Comparison of ENCODE assay signal across 19 mouse cellular contexts in genomic region chr16:35701823-35702222, GRCm38 (mm10).
DNase-seq lines count a peak whose midpoint lies in the region; ATAC-seq and TF ChIP-seq lines count a peak whose summit lies in the region.
"Had no signal": no experiment of that assay in that cellular context is flagged by ENCODE, and none has a peak within 500 bp of the region (broad histone marks: within the 10 kb centered on the region; RNA-seq: fewer than 3 reads in every experiment).

No protein-coding gene starts in this region.

- DNase-seq in testis, postnatal 14 days (ENCODE audit: low spot score), result no peak
- peak; percentile 24 for DNase-seq in layer of hippocampus, adult 9-11 months
- DNase-seq in left cerebral cortex, postnatal 36 days (ENCODE audit: low spot score in 2 of 2), result peak; percentile 39 to 43
- no peak for DNase-seq in thymus, postnatal 10 days (ENCODE audit: low spot score in 2 of 2)
- no peak for DNase-seq in lung, postnatal 0 days (ENCODE audit: low spot score)
- DNase-seq in kidney, postnatal 14 days, result no peak
- DNase-seq: cerebellum, postnatal 14 days; gastrocnemius, postnatal 25 days; heart, postnatal 14 days; kidney, adult 9 months; thymus, postnatal 14 days had no signal

- H3K27ac ChIP-seq in testis, adult 2 months (ENCODE audit: control insufficient read depth, insufficient read depth, low read depth, low read length), result no peak overlapping the region
- no peak overlapping the region for H3K27ac ChIP-seq in lung, postnatal 0 days (ENCODE audit: low read length)
- H3K27ac ChIP-seq: heart, embryonic 10.5 days; hindbrain, embryonic 13.5 days; limb, embryonic 13.5 days; liver, embryonic 14.5 days; neural tube, embryonic 12.5 days had no signal

- H3K9ac ChIP-seq in lung, postnatal 0 days (replicated peaks; ENCODE audit: low read depth), result no peak overlapping the region
- H3K9ac ChIP-seq: hindbrain, embryonic 13.5 days; limb, embryonic 13.5 days; liver, embryonic 14.5 days; neural tube, embryonic 12.5 days had no signal

- intact Hi-C loops in left cerebral cortex, postnatal 36 days (cut with DNase I), result no loop called here

- H3K4me2 ChIP-seq in lung, postnatal 0 days (replicated peaks; ENCODE audit: low read depth, low read length), result no peak overlapping the region
- H3K4me2 ChIP-seq: hindbrain, embryonic 13.5 days; limb, embryonic 13.5 days; neural tube, embryonic 12.5 days had no signal

- TF ChIP-seq CTCF in testis, adult 2 months (IDR thresholded peaks at IDR 0.05; ENCODE audit: control insufficient read depth, insufficient read depth, insufficient replicate concordance, low read depth, low read length), result no peak
- TF ChIP-seq CTCF in lung, postnatal 0 days (IDR thresholded peaks at IDR 0.05), result no peak

- WGBS in lung, postnatal 0 days, result 58% methylated on average over 11 of the region's 11 CpGs

- H3K27me3 ChIP-seq in testis, adult 2 months (ENCODE audit: control insufficient read depth, insufficient read depth, low read length), result no peaks in the 10 kb centered on the region
- no peaks in the 10 kb centered on the region for H3K27me3 ChIP-seq in lung, postnatal 0 days (replicated peaks; ENCODE audit: insufficient read depth, low read length)
- H3K27me3 ChIP-seq: hindbrain, embryonic 13.5 days; limb, embryonic 13.5 days; neural tube, embryonic 12.5 days had no signal

- no peaks in the 10 kb centered on the region for H3K4me1 ChIP-seq in testis, adult 2 months (ENCODE audit: control insufficient read depth, insufficient read depth, low read length)
- no peaks in the 10 kb centered on the region for H3K4me1 ChIP-seq in lung, postnatal 0 days (ENCODE audit: insufficient read depth, low read depth, low read length)
- H3K4me1 ChIP-seq: heart, embryonic 10.5 days had no signal

- H3K4me3 ChIP-seq in testis, adult 2 months (ENCODE audit: control insufficient read depth, low read depth, low read length), result peak overlapping the region; percentile 78; the same call in 1 of the 2 replicates
- H3K4me3 ChIP-seq in lung, postnatal 0 days (ENCODE audit: low read depth, low read length), result no peak overlapping the region
- H3K4me3 ChIP-seq: heart, embryonic 10.5 days; hindbrain, embryonic 13.5 days; limb, embryonic 13.5 days; neural tube, embryonic 12.5 days had no signal

- H3K36me3 ChIP-seq in testis, adult 2 months (ENCODE audit: control insufficient read depth, insufficient read depth, low read length), result no peaks in the 10 kb centered on the region
- H3K36me3 ChIP-seq in lung, postnatal 0 days (ENCODE audit: insufficient read depth, low read length), result no peaks in the 10 kb centered on the region

- TF ChIP-seq POLR2A in testis, adult 2 months (IDR thresholded peaks at IDR 0.05; ENCODE audit: control insufficient read depth, low read depth, low read length), result no peak

- H3K9me3 ChIP-seq in lung, postnatal 0 days (ENCODE audit: low read length), result no peaks in the 10 kb centered on the region
- H3K9me3 ChIP-seq: heart, embryonic 10.5 days; hindbrain, embryonic 13.5 days; limb, embryonic 13.5 days; neural tube, embryonic 12.5 days had no signal

- no peak for TF ChIP-seq EP300 in lung, postnatal 0 days (IDR thresholded peaks at IDR 0.05)

- no peak for ATAC-seq in lung, postnatal 0 days
- ATAC-seq: forebrain, embryonic 16.5 days; midbrain, embryonic 16.5 days had no signal

Comparison
In these comparisons a context has a peak if more than half of its experiments do, and no peak if none do; other contexts are left out.
1. DNase-seq: peak in layer of hippocampus, adult 9-11 months (single experiment) and left cerebral cortex, postnatal 36 days (2 of 2); none in testis, postnatal 14 days (single experiment), thymus, postnatal 10 days (0 of 2), lung, postnatal 0 days (single experiment) and kidney, postnatal 14 days (single experiment).